Mouse (Mus musculus): Measurements from ENCODE around the gene Oasl2.
"Not testable (repeated sequence)": the region's sequence is repeated elsewhere in the genome, so short reads cannot be mapped to it uniquely, and the experiment has no call there.

Oasl2 gene

GRCm38 (mm10) chr5:114916777-114917176, 20.0 kb downstream of the Oasl2 start:
- no peak for DNase-seq

- DNase-seq = not testable (repeated sequence)
Measured at GRCm38 (mm10) chr5:114917357-114917756, 20.6 kb downstream of the Oasl2 start.

DNA sequence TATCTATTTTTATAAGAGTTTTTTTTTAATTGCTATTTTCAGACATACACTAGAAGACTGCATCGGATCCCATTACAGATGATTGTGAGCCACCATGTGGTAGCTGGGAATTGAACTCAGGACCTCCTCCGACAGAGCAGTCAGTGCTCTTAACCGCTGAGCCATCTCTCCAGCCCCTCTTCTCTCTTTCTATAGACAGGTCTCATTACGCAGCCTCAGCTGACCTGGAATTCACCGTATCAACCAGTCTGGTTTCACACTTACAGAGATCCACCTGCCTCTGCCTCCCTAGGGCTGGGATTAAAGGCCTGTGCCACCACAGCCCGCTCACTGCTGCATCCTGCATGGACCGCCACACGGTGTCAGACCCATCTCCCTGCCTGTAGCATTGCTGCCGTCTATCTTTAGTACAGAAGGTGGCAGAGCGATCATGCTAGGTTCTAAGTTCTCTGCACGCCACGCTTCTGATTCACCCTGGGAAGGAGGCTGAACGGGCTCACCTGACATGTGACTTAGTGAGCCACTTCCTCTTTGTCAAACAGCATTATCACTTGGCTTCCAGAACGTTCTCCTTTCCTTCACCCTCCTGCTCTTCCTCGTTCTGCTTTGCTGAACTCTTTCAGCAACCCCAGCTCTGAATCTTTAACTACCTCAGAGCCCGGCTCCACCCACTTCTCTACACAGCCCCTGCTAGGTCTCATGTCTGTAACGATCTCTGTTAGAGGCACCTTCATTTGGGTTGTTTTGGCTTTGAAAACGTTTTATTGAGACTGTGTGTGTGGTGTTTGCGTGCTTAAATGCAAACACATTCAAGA, 25.0 kb downstream of the Oasl2 start:
- no peak for DNase-seq

- no peak for DNase-seq
Measured at GRCm38 (mm10) chr5:114922366-114922731, 25.6 kb downstream of the Oasl2 start.

DNA sequence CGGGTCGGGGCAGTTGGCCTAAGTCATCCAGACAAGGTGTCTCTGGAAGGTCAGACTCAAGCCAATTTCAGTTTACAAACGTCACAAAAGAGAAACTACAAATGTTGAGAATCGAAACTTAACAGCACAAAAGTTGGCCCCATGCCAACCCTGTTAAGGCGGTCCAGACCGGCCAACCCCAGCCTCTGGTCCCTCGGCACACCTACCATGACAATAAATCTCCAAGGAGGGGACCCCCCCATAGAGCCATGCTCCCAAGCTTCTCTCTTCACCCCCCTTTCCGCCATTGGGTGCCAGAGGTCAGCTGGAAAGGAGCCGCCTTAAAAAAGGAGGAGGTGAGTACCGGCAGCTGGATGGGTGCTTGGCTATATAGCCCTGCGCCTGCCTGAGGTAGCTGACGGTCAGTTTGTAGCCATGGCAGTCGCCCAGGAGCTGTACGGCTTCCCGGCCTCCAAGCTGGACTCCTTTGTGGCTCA, 26.3 kb downstream of the Oasl2 start, which contains the start of gene Oasl1:
TSS of gene Oasl1 (plus strand) at position 243 of the 476 bp plus-strand sequence.
- DNase-seq = no peak

GRCm38 (mm10) chr5:114926153-114926684, 29.5 kb downstream of the Oasl2 start:
- DNase-seq = no peak

DNA sequence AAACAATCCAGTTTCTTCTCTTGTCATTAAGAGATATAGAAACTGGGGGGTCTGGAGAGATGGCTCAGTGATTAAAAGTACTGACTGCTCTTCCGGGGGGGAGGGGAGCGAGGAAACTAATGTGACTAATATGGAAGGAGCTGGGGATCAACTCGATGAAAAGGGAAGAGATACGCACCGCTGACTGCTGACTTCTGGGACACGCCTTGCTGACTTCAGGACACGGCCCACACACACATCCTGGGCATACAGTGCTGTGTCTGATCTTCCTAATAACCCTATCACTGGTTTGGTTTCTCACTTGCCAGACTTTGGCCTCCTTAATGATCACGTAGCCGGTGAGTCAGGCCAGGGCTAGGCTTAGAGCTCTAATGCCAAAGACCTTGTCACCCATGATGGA, 30.0 kb downstream of the Oasl2 start:
- no peak for DNase-seq

DNA sequence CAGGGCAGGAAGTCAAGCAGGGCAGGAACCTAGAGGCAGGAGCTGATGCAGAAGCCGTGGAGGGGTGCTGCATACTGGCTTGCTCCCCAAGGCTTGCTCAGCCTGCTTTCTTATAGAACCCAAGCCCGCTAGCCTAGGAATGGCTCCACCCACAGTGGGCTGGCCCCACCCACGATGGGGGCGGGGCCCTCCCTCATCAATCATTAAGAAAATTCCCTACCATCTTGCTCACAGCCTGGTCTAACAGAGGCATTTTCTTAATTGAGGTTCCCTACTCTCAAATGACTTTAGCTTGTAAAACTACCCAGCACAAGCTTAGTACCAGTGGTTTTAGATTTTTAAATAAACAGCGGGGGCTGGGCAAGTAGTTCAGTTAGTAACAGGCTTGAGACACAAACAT, 34.9 kb downstream of the Oasl2 start:
- DNase-seq = no peak

DNA sequence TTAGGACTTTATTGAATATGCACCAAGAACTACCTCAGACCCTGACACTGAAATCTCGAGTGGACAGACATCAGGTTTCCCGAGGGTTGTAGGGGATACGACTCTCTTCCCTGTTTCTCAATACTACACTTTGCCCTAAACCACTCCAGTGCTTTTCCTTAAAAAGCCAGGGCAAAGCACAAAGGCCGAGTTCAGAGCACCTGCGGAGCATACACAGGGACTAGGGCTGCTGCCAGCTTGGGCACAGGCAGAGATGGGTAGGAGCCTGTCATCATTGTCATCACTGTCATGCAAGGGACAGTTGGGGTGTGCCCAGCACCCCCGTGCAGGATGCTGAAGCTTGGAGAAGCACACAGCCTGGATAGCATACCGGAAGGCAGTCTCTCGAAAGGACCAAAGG, 36.5 kb downstream of the Oasl2 start:
- no peak for DNase-seq

GRCm38 (mm10) chr5:114935838-114936237, 39.1 kb downstream of the Oasl2 start:
- no peak for DNase-seq

DNA sequence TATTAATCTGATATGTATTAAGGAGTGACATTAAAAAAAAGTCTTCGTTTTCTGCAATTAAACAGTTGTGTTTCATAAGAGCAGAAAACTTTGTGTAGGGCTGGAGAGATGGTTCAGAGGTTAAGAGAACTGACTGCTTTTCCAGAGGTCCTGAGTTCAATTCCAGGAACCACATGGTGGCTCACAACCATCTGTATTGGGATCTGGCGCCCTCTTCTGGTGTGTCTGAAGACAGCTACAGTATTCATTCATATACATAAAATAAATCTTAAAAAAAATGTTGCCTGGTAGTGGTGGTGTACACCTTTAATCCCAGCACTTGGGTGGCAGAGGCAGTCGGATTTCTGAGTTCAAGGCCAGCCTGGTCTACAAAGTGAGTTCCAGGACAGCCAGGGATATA, 44.4 kb downstream of the Oasl2 start:
- peak; percentile 17 for DNase-seq

DNA sequence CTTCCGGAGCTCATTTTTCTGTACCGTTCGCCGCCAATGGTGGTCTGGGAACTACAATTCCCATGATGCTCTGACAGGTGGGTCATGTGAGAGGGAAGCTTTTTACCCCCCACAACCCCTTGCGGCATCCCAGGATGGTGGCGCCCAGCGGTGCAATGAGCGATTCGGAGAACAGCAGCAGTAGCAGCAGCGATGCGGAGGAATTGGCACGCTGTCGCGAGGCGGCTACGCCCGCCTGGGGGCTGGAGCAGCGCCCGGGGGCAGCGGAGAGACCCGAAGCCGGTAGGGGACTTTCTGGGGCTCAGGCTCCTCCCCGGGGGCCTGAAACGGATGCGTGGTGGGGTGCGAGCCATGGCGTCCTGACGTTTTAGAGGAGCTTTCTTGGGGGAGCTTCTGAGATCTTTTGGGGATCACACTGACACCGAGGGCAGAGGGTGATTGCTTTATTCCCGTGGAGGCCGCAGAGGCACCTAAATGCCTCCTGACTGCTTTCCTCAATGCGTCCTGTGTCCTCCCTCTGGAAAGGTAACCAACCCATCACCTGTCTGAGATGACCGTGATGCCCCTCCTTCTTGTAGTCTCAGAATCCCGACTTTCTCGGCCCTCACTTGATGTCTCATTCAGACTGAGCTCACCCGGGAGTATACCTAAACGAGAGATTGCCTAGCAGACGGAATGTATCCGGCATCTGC, 45.5 kb downstream of the Oasl2 start, which contains the start of gene 2210016L21Rik:
TSS of gene 2210016L21Rik (plus strand) at position 85 of the 692 bp plus-strand sequence.
- peak; percentile 88 for DNase-seq

GRCm38 (mm10) chr5:114942766-114943130, 46.0 kb downstream of the Oasl2 start:
- no peak for DNase-seq

DNA sequence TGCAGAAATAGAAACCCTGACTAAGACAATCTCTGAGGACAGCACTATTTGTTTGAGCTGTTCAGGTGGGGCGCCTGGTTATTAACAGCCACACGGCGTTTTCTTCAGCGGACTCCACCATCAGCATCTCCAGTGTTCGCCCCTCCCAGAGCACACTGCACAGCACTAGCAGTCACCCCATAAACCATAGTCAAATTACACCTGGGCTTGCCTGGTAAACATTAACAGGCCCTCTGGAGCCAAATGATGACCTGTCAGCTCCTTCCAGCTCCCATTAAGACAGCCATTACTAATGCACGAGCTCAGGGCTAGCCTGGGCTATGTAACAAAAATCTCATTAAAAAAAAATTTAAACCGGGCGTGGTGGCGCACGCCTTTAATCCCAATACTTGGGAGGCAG, 48.3 kb downstream of the Oasl2 start:
- DNase-seq = no peak

- peak; percentile 54 for DNase-seq
Measured at GRCm38 (mm10) chr5:114948891-114949290, 52.2 kb downstream of the Oasl2 start.

DNA sequence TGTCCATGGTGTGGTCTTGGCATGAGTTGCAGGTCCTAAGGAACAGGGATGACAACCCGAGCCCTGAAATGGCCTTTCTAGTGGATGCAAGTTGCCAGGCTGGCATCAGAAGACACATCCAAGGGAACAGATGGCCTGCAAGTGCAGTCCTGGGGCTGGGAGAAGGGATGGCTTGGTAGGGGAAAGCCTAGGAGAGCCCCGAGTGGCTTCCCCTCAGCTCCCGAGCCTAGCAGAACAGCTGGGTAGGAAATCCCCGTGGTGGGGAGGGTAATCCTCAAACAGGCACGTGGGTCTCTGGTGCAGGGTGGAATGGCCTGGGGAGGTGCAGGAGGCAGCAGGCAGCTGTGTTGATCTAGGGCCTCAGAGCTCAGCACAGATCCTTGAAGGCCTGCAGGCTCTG, 52.6 kb downstream of the Oasl2 start:
- peak; percentile 78 for DNase-seq

DNA sequence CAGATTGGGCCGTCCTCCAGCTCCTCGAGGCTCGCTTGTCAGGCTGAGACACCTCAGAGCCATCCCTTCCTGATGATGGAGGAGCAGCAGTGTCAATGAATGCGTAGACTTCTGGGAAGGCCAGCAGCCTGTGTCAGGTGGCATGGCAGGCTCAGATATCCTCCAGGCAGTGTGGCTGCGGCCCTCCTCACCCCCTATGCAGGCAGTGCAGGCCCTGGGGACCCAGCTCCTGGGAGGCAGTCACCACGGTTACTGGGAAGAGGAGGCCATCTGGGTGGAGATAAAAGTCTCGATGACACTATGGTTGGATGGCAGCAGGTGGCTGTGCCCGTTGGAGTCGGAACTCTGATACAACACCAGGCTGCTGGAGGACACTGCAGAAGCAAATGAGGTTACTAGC, 53.1 kb downstream of the Oasl2 start:
- DNase-seq = no peak

DNA sequence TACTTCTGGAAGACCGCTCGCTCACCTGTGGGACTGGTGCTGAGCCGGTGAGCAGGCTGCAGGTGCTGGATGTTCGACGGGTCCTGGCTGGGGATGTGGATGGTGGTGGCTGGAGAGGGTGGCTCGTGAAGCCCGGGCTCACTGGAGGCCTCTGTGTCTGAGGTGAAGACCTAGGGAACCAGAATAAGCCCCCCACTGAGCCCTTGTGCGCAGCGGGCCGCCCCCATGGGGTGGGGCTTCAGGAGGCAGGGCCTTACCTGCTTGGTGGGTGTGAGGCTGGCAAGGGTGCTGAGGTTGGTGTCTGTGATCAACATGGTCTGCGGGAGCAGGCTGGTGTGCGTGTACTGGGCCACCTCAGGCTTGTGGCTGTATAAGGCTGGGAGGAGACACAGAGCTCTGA, 53.9 kb downstream of the Oasl2 start:
- DNase-seq = no peak

- no peak for DNase-seq
Measured at GRCm38 (mm10) chr5:114951279-114951880, 54.6 kb downstream of the Oasl2 start.

GRCm38 (mm10) chr5:114953326-114953725, 56.6 kb downstream of the Oasl2 start:
- DNase-seq = no peak

DNA sequence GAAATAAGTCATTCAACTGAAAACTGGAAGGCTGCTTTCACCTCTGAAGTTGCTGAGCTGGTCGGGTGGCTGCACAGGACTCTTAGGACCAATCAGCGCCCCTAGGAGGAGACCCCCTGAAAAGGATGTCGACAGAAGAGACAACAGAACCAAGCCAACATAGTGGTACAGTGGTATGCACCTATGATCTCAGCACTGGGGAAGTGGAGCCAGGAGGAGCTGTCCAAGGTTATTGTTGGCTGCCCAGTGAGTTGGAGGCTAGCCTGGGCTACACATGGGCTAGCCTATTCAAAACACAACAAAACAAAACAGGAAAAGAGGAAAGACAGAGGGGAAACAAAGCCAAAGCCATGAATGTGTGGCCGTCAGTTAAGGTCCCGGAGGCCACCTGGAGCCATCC, 61.3 kb downstream of the Oasl2 start:
- DNase-seq = no peak

All from cerebellum, adult 9-11 months (tissue).